Mouse (Mus musculus) forebrain, embryonic 10.5 days (tissue): ENCODE measurements around the gene Zfp831. TPM values are rescaled to one million over a fixed set of nuclear protein-coding genes. Genes with fewer than 3 reads are reported as not detected.

Experiments
- polyA plus RNA-seq: library from polyadenylated mRNA; unstranded; fragments of >200 nt; fragmentation: Nextera tagmentation; extraction: Ambion mirVana; gene quantifications from 2 replicates; pipeline ENCODE4 v1.2.1, GENCODE M21; 2016

The Zfp831 gene
- polyA plus RNA-seq, 1 experiment from 2014 or later, result 0.01 TPM

Other genes with a start within 250 kb of the Zfp831 start
- 196 and 201 TPM in 2 replicates for gene Nelfcd, start 227.7 kb upstream of the Zfp831 start, polyA plus RNA-seq
- 102 and 106 TPM in 2 replicates for gene Ctsz, start 204.5 kb upstream of the Zfp831 start, polyA plus RNA-seq
- gene Tubb1, start 192.8 kb upstream of the Zfp831 start, polyA plus RNA-seq, result 5.5 and 5.9 TPM in 2 replicates
- 534 and 554 TPM in 2 replicates for gene Atp5e, start 179.4 kb upstream of the Zfp831 start, polyA plus RNA-seq
- 128 and 129 TPM in 2 replicates for gene Prelid3b, start 170.5 kb upstream of the Zfp831 start, polyA plus RNA-seq
- gene Edn3, start 117.1 kb downstream of the Zfp831 start, polyA plus RNA-seq, result 8.1 and 8.8 TPM in 2 replicates